Mouse (Mus musculus) spleen, adult 2 months (tissue): ENCODE measurements around the gene Colq.

ENCODE experiments used
- CTCF ChIP-seq: fragments of 200-500 bp; IDR thresholded peaks from 2 replicates; pipeline ENCODE4 v1.5.1; 2011; ENCODE audit warnings: mild to moderate bottlenecking, inconsistent platforms; ENCODE audit not compliant: insufficient read depth, insufficient read length, insufficient replicate concordance; ENCODE audit errors: extremely low read depth
- POLR2A ChIP-seq: fragments of 200-500 bp; IDR thresholded peaks from 2 replicates; pipeline ENCODE4 v1.6.1; 2011; ENCODE audit warnings: low read depth, low read length, inconsistent platforms

GRCm38 (mm10) chr14:31586451-31586850 is 4.7 kb downstream of the Colq start:
- no peak for TF ChIP-seq POLR2A
- no peak for TF ChIP-seq CTCF
